Mouse (Mus musculus) kidney, adult 18-20 months (tissue): ENCODE results near the gene Tlx2.

Experiments used
- DNase-seq: peaks from one replicate; pipeline ENCODE4 v3.0.0; 2021

The Tlx2 gene

GRCm38 (mm10) chr6:83054074-83054851 is 15.8 kb downstream of the Tlx2 start, which contains the start of gene Aup1:
TSS of gene Aup1 (plus strand) at chr6:83054521.
- DNase-seq, result peak; percentile 97

GRCm38 (mm10) chr6:83053136-83053960 is 16.7 kb downstream of the Tlx2 start:
- DNase-seq, result peak; percentile 19

- no peak for DNase-seq
These were observed 20.7 kb downstream of the Tlx2 start for GRCm38 (mm10) chr6:83049367-83049766.

GRCm38 (mm10) chr6:83044742-83045141 is 25.4 kb downstream of the Tlx2 start:
- DNase-seq, result no peak

- DNase-seq, result no peak
These were observed 26.1 kb downstream of the Tlx2 start for GRCm38 (mm10) chr6:83043993-83044392.

- no peak for DNase-seq
These were observed 26.5 kb downstream of the Tlx2 start for GRCm38 (mm10) chr6:83043561-83043960.

GRCm38 (mm10) chr6:83040601-83041000 is 29.5 kb downstream of the Tlx2 start:
- no peak for DNase-seq

GRCm38 (mm10) chr6:83038496-83039012 is 31.5 kb downstream of the Tlx2 start:
- DNase-seq, result peak; percentile 98

GRCm38 (mm10) chr6:83037188-83037587 is 32.9 kb downstream of the Tlx2 start:
- no peak for DNase-seq

- no peak for DNase-seq
These were observed 35.5 kb downstream of the Tlx2 start for GRCm38 (mm10) chr6:83034463-83035055.

GRCm38 (mm10) chr6:83033249-83034185 is 36.6 kb downstream of the Tlx2 start, which contains the start of the genes Dok1 and Loxl3:
TSS of gene Dok1 (minus strand) at chr6:83033471.
TSS of gene Loxl3 (plus strand) at chr6:83034173.
- DNase-seq, result peak; percentile 74

- peak; percentile 62 for DNase-seq
These were observed 37.3 kb downstream of the Tlx2 start for GRCm38 (mm10) chr6:83032769-83033191.

GRCm38 (mm10) chr6:83031921-83032590 is 38.0 kb downstream of the Tlx2 start:
- DNase-seq, result no peak

- no peak for DNase-seq
These were observed 39.0 kb downstream of the Tlx2 start for GRCm38 (mm10) chr6:83031111-83031510.

- DNase-seq, result no peak
These were observed 40.3 kb downstream of the Tlx2 start for GRCm38 (mm10) chr6:83029777-83030176.

- no peak for DNase-seq
These were observed 42.4 kb downstream of the Tlx2 start for GRCm38 (mm10) chr6:83027706-83028105.

GRCm38 (mm10) chr6:83027293-83027692 is 42.8 kb downstream of the Tlx2 start:
- no peak for DNase-seq

GRCm38 (mm10) chr6:83025221-83025620 is 44.9 kb downstream of the Tlx2 start:
- DNase-seq, result no peak

- DNase-seq, result no peak
These were observed 45.7 kb downstream of the Tlx2 start for GRCm38 (mm10) chr6:83024421-83024820.

- no peak for DNase-seq
These were observed 46.3 kb downstream of the Tlx2 start for GRCm38 (mm10) chr6:83023786-83024185.

- DNase-seq, result no peak
These were observed 47.1 kb downstream of the Tlx2 start for GRCm38 (mm10) chr6:83023008-83023407.
